Mouse (Mus musculus): ENCODE results near the gene Bora.

DNA sequence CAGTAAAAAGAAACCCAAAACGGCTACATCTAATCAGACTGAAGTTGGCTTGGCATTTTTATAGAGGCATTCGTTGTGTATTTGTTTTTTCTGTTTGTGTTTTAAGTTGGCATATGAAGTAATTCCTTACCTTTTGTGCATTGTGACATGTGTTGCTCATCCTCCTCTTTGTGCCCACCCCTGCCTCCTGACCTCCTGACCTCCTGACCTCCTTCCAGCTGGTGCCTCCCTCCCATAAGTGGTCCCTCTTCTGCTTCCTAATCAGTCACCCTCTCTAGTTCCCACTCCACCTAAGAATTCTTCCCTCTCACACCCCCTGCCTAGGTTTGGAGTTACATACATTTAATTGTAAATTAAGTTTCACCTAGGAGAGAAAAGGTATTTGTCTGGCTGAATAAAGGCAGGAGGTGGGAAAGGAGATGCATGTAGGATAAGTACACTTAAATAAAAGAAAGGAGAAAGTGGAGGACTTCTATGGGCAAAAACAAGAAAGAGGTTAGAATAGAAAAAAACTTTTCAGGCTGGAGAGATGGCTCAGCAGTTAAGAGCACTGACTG, 61.7 kb downstream of the Bora start:
- no peak for TF ChIP-seq POLR2A (IDR thresholded peaks at IDR 0.05; ENCODE audit: extremely low read depth, insufficient read depth, low read length)
- no peak for TF ChIP-seq CTCF (IDR thresholded peaks at IDR 0.05; ENCODE audit: extremely low read depth, insufficient read depth, low read length)

All from cortical plate, adult 2 months (tissue).